Mouse (Mus musculus) urinary bladder, postnatal 36 days (tissue): ENCODE data around the gene Arap1.
A peak's percentile ranks its signal among the peaks of the same experiment; 100 is the strongest.

Experiments used
- DNase-seq, 2 experiments: peaks; one replicate each; pipeline ENCODE4 v3.0.0; 2022; ENCODE audit warnings: low spot score in 2 of 2, mixed read lengths in 1 of 2

Gene Arap1

DNA sequence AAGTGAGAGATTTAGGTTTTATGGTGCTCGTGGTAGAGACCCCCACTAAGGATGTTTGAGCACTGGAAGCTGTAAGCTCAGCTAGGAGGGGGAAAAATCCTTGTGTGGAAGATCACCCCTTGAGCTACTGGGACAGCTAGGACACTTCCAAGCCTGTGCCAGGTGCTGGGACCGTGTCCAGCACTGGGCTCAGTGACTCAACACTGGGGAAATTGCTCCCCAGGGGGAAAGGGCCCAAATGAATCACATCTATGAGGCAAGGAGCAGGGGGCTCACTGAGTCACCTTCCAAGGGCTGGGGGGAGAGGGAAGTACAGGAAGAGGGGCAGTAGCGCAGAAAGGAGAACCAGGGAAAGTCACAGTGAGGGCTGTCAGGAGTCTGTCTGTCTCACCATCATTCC is 102.0 kb downstream of the Arap1 start:
- no peak for DNase-seq

DNA sequence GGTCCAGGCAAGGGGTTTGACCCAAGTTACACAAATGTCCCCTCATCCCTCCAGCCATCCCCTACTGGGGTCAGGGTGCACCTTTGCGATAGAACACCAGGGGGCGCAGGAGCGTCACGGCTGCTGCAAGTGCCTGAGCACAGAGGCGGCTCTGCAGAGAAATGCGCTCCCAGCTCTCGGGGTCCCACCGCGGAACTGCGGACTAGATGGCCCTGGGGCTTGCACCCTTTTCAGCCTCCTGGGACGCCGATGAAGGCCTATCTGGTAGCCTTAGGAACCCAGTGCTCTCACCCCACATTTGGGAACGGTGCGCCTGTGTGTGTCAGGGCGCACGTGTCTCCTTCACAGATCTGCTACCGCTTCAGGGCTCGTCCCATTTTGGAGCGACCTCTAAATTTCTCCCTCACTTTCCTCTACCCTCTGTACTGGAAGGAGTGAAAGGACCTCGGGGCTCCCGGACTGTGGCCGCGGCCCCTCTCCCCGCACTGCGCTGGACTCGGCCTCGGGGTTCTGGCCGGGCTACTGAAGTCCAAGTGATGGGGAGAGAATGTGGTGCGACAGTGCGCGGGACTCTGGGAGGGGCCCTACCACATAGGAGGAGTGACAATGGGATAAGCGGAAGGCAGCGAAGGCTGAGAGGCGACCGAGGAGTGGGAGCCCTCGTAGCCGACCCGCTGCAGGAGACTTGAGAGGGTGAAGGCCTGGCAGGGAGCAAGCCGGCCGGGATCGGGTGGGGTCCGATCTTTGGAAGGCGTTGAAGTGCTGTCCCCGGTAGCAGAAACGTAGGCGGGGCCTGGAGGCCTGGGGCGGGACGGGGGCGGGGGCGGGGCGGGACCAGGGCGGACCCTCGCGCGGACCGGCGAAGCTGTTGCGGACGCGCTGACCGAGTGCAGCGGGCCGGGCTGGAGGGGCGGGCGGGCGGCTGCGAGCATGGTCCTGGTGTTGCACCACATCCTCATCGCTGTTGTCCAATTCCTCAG is 102.8 kb downstream of the Arap1 start:
- DNase-seq: peak; percentile 86 to 88

DNA sequence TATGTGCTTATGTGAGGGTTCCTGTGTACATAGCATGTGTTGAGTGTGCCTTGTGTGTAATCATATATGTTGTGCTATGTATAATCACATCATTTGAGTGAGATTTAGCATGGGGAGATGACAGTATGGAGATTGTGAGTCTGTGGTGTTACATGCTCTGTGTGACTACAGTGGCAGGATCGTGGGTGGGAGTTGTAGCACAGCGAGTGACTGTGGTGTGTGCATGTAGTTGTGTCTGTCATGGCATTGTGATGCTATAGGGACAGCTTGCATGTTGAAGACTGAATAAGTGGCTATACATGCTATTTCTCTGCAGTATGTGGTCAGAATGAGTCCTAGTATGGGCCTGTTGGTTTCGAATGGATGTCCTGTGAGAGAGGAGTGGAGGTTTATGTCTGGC is 104.8 kb downstream of the Arap1 start:
- DNase-seq: no peak

DNA sequence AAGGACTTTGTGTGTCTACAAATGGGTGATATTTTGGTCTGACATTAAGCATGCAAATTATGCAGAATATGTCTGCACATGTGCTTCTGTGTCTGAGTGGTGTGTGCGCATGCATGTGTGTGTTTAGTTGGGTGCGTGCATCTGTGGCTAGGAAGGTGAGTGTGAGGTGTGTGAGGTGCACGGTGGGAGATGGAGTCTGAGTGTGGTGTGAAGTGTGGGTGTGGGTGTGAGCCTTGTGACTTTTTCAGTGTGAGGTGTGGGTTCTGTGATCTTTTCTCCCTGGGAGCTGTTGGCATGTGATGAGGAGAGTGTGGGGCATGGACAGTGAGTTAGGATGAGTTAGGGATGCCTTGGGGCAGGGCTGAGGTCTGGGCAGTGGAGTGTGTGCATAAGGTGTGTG is 105.4 kb downstream of the Arap1 start:
- DNase-seq: no peak

DNA sequence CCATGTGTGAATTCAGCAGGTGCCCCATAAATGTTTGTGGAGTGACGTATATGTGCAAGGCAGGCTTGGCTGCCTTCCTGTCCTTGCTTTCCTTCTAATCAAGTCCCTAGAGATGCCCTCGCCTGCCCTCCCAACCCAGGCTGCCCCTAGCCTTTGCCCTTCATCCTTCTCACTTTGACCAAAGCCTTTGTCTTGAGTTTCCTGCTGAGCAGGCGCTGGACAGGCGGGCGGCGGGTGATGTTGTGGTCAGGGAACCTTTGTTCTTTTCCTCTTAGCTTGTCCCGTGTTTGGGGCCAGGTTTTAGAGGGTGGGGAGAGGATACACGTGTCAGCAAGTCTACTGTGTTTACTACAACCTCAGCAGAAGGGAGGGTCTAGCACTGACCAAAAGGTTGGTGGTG is 105.9 kb downstream of the Arap1 start:
- DNase-seq: peak in 1 of 2 experiments; percentile 59

DNA sequence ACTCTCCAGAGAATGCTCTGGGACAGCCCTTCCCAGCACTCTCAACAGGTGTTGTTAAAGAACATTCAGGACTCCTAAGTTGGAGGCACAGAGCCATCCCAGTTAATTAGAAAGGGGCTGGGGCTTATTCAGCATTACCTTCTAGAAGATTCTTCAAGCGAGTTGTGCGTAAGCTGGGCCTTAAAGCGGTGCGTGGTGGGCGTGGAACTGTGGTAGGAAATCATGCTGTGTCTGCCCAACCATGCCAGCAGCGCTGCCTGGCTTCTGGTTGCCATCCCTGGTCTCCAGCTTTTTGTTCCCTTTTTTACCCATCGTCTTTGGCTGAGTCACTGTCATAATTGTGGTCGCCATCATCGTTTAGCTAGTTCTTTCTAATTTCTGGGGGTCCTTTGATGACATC is 106.6 kb downstream of the Arap1 start:
- DNase-seq: no peak

DNA sequence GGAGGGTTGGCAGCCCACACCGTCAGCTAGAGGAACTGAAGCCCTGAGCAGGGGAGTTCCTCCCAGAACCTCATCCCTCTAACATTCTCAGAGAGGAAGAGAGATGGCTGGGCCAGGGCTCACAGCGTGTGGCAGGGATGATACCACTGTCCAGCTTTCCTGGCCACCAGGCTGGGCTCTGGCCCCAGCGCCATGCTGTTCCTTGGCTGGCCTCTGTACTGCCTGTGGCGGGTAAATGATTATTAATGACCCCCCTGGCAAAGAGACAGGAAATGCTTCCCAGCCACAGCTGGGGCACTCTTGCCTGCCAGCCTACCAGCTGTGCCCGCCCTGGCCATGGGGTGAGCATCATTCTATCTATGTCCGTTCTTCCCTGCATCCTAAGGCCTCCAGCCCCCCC is 107.3 kb downstream of the Arap1 start:
- no peak for DNase-seq

DNA sequence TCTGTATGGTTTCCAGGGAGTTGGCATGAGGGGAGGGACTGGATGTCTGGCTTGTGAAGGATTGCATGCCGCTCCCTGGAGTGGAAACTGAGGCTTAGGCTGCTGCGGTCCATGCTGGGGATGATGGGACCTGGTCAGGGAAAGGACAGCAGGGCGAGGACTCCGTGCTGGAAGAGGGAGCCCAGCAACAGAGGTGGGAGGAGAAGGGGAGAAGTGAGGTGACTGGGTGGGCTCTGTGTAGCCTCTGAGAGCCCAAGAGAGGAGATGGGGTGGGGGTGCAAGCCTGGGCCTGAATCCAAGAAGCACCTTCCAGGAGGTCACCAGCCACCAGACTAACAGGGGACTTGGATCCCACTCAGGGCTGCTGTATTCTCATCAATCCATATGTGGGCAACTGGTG is 108.5 kb downstream of the Arap1 start:
- DNase-seq: no peak

DNA sequence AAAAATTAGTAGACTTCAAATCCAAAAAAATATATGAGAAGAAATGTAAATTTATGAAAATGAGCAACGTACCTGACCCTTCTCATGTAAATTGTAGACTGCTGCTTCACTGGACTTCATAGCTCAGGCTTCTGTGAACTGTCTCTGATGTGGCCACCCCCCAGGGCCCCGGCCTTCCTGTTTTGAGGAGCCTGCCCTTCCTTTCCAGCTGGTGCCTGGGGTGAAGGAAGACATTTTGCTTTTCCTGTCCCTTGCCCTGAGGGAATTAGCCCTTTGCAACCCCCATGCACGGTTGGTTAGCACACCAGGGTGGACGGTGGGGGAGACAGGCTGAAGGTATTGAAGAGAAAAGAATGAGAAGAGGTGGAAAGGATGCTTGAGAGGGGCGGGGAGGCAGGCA is 108.9 kb downstream of the Arap1 start:
- no peak for DNase-seq

DNA sequence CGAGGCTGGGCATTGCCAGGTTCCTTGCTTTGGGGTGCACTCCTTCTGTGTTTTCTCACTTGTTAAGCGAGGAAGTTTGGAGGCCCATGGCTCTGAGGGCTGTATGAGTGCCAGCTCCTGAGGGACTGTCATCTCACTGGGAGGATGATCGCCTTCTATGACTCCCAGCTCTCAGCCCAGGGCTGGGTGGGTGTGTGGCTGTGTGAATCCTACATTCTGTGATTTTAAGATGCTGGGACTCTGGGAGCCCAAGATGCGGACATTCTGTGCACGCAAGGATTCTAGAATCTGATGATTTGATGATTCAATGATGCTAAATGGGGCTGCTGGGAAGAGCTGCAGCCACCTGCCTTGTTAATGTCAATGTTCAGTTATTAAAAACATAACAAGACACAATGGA is 109.4 kb downstream of the Arap1 start:
- DNase-seq: no peak

DNA sequence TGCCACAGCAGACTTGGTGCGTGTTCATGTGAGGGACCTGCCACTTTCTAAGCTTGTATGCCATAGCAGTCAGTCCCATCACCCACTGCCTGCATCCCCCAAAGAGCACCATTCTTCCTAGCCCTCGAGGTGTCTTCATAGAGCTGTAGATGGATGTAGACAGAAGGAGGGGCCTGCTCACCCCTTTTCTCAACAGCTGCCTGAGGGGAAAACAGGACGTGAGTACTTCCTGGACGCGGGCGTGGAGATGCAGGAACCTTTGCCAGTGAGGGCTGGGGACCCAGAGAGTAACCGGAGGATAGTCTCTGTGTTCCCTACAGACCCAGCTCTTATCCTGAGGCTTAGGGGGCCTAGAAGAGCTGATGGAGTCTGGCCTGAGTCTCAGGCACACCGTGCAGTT is 109.9 kb downstream of the Arap1 start:
- DNase-seq: no peak

DNA sequence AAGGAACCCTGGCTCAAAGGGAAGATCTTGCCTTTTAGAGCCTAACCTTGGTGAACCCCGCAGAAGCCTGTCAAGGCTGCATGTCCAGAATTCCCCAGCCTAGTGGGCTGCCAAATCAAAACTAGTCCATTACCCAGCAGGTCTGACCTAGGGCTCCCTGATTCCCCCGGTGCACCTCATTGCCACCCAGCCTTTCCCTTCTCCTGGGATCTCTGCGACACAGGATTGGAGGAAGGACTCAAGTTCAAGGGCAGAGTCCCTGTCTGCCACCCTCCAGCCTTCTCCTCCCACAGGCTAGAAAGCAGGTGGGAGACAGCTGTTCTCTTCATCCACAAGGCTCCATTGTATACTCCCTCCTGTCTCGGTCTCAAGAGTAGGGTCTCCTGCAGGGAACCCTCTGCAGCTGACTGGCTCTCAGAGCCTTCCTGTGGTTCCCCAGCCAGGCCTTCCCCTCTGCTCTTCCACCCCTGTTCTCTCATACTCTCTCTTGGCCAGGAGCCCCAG is 110.5 kb downstream of the Arap1 start:
- no peak for DNase-seq

DNA sequence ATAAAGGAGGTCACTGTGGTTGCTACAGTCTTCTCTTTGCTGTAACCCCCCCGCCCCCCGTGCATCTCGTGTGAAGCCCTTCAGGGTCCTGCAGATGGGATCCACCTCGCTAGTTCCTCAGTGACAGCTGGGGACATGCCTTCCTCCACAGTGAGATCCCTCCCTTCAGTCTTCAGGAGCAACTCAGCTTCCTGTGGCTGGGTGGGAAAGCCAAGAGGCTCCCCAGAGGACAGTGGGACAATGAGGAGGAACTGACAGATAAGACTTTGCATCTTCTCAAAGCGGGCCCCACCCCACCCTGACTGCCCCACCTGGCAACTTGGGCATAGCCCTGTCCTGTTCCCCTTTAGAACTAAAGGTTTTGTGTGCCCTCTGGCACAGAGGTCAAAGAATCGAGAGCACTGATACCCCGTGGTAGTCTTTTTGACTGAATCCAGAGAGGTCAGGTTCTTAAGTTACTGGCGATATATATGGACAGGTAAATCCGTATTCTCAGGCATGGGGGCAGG is 111.5 kb downstream of the Arap1 start:
- DNase-seq: no peak

DNA sequence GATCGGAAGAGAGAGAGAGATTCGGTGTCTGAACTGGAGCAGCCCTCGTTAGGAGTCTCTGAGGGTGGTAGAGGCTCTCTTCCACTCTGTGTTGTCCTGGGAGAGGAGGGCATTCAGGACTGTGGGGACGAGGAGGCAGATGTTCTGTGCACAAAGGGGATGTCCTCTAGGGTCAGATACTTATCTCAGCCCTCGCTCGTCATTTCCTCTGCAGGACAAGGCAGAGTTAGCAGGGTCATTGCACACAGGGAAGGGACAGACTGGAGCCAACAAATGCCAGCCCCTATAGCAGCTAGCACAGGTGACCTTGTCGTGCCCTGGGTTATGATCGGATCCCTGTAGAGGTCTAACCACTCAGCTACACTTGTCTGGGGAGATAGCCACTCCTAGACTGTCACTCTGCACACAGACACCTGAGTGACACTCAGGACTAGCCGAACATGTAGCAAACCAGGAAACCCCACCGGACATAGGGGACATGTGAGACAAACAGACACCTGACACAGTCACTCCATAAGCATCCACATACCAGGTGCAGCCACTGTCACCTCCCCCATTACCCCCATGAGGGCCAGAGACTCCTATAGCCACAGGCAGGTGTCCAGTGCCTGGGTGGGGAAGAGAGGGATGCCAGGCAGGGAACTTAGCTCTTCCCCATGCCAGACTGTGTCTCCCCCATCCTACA is 112.2 kb downstream of the Arap1 start:
- DNase-seq: no peak

DNA sequence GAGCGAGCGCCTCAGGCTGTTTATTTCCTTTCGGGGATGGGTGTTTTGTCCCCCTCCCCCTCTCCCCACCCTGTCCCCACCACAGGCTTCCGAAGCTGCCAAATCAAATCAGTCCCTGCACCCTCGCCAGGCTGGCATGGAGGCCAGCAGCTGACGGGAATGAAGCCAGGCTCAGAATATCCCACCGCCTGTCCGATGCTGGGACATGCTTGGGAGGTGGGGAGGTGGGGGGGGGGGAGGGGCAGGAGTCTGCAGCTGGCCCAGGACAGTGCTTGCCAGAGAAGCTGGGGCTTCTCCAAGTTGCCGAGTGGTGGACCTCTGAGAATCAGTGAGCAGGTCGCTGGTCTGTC is 112.7 kb downstream of the Arap1 start:
- no peak for DNase-seq

DNA sequence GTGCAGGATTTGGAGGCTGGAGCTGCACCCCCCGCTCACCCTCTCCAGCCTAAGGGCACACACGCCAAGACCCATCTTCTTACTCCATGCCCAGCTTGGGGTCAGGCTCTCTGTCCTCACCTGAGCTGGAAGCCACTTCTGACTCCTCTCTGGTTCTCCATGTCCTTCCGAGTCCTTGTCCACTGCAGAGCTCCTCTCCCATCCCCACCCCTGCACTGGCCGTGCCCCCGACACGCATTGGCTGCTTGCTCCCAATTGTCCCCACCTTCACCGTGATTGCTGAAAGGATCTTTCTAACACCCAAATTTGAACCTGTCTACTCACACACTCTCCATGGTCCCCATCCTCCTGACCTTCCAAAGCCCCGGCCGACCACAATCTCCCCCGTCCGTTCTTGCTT is 113.7 kb downstream of the Arap1 start:
- DNase-seq: no peak
